Mouse (Mus musculus) 416B (cell line): ENCODE data around the gene Fam122c.

Source experiments
- DNase-seq: peaks from one replicate; pipeline ENCODE4 v3.0.0; 2011; ENCODE audit warnings: low read depth

Gene Fam122c

GRCm38 (mm10) chrX:53370366-53370740 lies 97.1 kb downstream of the Fam122c start, which contains the start of gene Mospd1:
Mospd1 (minus strand) TSS chrX:53370502.
- peak; percentile 90 for DNase-seq
